Mouse (Mus musculus): ENCODE results near the gene Cldn34a.
"Not testable (repeated sequence)": the region's sequence is repeated elsewhere in the genome, so short reads cannot be mapped to it uniquely, and the experiment has no call there.

Cldn34a gene

DNA sequence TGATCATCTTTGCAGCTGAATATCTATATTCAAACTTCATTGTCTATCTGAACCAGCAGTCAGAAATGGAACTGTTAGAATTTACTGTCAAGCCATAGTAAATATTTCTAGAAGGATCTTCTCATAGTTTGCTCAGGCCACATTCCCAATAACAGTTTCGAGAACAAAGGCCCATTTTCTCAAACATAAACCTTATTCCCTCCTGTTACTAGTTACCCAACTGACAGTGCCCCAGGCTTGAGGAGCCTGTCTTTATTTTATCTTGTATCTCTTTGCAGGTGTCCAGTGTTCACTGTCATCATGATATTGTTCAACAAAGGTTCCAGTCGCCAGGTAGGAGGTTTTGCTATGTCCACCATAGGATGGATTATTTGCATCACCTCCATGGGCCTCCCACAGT, at the start of gene Cldn34a:
Cldn34a (plus strand) TSS at position 301 of the 400 bp plus-strand sequence.
- no peak for DNase-seq (ENCODE audit: low read depth)

DNA sequence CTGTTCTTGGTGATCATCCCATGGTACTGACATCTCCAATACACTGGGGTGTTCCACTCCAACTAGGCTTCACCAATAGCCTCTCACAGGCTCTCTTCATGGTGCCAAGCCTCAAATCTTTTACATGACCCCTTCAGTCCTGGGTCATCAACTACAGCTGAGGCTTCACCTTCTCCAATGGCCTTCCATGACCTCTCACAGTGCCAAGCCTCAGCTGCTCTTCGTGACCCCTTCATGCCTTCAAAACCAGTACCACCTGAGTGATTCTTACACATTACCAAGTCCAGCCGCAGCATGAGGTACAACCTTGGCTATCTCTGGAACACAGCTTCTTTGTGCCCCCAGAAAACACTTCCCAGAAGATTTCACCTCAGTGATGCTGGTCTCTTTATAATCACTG, 44.5 kb upstream of the Cldn34a start:
- not testable (repeated sequence) for DNase-seq (ENCODE audit: low read depth)

DNA sequence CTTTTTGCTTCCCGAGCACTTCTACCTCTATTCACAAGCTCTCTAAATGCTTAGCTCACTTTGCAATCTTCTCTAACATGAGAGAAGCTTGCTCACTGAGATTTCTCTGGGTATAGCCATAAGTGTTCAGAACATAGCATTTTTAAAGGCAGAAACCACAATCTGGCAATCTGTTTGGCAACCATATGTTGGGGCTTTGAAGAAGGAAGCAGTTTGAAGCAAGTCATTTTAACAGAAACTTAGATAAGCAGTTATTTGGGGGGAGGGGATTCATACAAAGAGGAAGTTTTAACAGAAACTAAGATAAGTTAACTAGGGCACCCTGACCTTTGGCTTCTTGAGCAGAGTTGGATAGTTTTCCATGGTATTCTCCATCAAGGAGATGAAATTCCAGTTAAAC, 17.4 kb upstream of the Cldn34a start:
- no peak for DNase-seq (ENCODE audit: low read depth)

DNA sequence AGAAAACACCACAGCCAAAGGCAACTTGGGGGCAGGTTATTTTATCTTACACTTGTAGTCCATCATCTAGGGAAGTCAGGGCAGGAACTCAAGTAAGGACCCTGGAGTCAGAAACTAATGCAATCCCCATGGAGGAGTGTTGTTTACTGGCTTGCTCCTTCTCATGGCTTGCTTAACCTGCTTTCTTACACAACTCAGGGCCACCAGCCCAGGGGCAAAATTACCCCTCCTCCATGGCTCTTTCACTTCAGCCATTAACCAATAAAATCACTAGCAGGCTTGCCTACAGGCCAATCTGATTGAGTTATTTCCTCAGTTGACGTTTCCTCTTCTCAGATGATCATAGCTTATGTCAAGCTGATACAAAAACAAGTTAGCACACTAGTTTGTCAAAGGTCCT, 15.0 kb upstream of the Cldn34a start:
- DNase-seq (ENCODE audit: low read depth): no peak

DNA sequence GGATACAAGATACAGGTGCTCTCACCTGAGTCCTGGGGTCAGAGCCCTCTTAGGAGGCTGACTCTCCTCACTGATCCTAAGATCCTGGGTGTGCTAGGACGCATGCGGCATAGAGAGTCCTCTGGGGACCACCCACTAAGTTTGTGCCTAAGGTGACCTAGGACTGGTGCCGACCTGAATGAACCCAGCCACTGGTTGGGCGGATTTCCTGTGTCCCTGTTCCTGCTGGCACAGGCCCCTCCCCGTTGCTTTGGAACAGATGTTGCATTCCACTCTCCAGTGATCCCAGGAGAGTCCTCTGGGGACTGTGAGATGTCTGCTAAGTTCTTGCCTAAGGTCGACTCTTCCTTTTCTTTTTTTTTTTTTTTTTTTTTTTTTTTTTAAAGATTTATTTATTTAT, 5.7 kb upstream of the Cldn34a start:
- no peak for DNase-seq (ENCODE audit: low read depth)

Data from fibroblast of lung, adult 2 months (primary cell).